Mouse (Mus musculus): Measurements from ENCODE around the gene Ccsap.

Gene Ccsap

GRCm38 (mm10) chr8:123804586-123804985, 55.4 kb downstream of the Ccsap start:
- no peak for DNase-seq

DNA sequence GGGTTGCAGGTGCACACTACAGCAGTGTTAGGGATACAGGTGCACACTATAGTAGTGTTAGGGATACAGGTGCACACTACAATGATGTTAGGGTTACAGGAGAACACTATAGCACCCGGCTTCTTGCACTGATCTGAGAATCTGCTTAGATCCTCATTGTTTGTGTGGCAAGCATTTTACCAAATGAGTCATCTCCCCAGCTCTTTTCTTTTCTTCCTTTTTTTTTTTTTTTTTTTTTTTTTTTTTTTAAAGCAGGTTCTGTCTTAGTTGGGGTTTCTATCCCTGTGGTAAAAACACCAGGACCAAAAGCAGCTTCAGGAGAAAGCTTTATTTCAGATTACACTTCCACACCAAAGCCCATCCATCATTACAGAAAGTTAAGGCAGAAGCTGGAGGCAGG, 56.4 kb downstream of the Ccsap start:
- no peak for DNase-seq

GRCm38 (mm10) chr8:123801538-123801937, 58.5 kb downstream of the Ccsap start:
- no peak for DNase-seq

DNA sequence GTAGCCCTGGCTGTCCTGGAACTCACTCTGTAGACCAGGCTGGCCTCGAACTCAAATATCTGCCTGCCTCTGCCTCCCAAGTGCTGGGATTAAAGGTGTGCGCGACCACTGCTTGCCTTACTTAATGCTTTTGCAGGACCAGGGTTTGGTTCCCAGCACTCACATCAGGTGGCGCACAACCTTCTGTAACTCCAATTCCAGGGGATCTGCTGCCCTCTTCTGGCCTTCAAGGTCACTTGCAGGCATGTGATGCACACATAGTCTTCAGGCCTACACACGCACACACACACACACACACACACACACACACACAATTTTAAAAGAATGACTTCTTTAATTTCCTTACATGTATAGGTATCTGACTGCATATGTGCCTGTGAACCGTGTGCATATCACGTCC, 59.1 kb downstream of the Ccsap start:
- DNase-seq, result no peak

DNA sequence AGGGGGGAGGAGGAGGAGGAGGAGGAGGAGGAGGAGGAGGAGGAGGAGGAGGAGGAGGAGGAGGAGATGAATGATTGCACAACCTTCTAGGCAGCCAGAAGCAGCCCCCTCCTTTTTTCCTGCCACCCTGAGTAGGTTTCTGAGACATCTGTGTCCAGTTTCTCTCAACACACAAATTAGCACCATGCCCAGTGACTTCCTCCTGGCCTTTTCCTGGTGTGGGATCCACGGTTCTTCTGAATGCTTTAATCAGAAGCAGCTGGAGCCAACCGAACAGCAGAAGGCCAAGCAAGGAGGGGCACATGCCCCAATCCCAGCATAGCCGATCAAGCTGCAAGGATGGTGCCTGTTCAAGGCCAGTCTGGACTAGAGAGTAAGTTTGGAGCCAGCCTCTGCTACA, 60.1 kb downstream of the Ccsap start:
- peak in 1 of 2 experiments; percentile 3 for DNase-seq

- DNase-seq, result no peak
Measured at GRCm38 (mm10) chr8:123799434-123799833, 60.6 kb downstream of the Ccsap start.

DNA sequence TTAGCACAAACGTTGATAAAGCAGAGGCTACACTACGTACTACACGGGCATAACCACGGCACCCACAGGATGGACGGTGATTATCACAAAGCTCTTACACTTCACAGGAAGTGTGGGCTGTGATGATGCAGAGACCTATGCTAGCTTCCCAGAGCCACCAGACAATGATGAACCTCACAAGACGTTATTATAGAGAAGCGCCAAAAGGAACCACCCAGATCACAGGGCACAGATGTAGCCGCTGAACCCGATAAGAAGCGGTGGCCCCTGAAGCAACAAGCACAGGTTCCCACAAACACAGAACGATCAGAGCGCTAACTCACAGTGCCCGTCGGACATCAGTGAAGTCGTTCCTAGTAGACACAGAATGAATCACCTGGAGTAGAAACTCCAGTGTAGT, 62.1 kb downstream of the Ccsap start:
- no peak for DNase-seq

- peak in 1 of 2 experiments; percentile 6 for DNase-seq
Measured at GRCm38 (mm10) chr8:123796758-123797157, 63.3 kb downstream of the Ccsap start.

DNA sequence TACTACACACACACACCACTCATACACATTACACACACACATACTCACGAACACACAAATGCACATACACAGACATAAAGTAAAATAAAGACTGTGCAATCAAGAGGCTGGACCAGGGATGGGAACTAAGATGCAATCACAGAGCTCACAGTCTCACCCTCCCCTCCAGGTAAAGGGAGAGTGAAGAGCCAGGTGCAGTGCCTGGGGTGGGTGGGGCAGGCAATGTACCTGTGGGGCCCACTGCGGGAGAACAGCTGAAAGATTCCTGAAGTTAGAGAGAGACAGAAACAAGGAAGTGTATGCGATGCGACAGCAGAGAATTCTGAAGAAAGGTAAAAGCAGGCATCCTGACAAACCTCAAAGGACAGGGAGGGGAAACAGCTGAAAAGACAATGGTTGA, 65.2 kb downstream of the Ccsap start:
- no peak for DNase-seq

DNA sequence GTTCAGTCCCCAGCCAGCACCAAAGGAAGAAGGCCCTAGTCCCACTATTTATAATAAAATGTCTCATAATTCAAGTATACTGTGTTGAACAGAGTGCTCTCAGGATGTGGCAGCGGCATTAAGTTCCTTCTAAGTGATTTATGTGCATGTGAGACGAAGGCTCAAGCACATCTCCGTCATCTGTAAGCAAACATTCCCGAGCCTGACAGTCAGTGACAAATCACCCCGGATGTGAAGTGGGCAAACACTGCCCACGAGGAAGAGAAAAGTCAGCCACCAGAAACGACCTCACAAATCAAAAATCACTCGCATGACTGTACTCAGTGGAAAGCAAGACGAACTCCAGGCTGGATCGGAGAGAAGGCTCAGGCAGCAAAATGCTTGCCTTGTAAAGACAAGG, 66.1 kb downstream of the Ccsap start:
- DNase-seq, result no peak

DNA sequence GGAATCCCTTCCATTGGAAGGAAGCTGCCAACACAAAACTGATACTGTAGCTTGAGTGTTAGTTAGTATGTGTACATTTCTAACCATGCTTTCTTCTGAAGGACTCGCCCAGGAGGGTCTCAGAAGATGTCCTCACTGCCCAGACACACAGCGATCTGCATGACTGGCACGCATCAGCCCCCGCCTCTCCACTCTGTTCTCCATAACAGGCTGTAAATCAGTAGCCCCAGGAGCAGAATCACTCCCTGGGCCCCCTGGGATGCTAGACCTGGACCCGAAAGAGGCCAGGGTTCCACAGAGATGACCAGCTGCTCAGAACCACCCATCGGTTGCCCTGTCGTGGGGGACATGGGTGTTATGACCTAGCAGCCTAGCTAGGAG, 68.2 kb downstream of the Ccsap start:
- peak in 1 of 2 experiments; percentile 6 for DNase-seq

GRCm38 (mm10) chr8:123791101-123791844, 68.7 kb downstream of the Ccsap start:
- peak in 1 of 2 experiments; percentile 10 for DNase-seq

Measured in cerebellum, postnatal 14 days (tissue).